Mouse (Mus musculus) layer of hippocampus, postnatal 25 days (tissue): Measurements from ENCODE around the gene Wnt5b. TPM values are rescaled to one million over a fixed set of nuclear protein-coding genes. Genes with fewer than 3 reads are reported as not detected.

Experiments
- DNase-seq, 2 experiments: peaks; one replicate each; pipeline ENCODE4 v3.0.0; 2022; ENCODE audit warnings: mixed read lengths in 2 of 2, low spot score in 1 of 2; ENCODE audit errors: extremely low spot score in 1 of 2
- total RNA-seq, 2 experiments: library from RNA; stranded (reverse); gene quantifications; 2 replicates each; pipeline ENCODE4 v1.2.3; 2021

Wnt5b gene
- 1 to 10 TPM; 1.9 to 2.0 TPM for total RNA-seq

DNA sequence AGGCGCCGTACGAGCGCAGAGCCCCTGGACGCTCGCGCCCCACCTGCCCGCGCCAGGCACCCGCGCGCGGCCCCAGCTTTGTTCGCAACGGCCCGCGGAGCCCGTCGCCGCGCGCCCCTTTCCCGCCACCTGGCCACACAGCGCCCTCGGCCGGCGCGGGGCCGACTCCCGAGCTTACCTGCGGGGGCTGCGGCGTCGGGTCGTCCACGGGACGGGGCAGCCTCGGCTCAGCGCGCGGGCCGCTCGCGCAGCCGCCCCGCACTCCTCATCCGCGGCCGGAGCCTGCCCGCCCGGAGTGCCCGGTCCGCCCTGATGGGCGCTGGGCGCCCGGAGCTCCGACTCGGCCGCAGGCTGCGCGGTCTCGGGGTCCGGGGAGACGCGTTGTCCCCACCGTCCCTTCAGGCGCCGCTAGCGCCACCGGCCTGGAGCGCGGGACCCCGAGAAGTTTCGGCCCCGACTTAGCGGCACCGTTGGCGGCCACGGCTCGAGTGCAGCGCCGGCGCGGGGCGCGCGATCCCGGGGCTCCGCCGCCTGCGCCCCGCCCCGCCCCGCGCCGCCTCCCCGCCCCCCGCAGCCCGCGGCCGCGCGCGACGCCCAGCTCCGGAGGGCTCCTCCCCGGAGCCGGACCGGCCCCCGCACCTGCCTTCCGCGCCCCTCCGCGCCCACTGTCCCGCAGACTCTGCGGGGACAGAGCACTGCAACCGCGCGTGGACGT lies at the start of gene Wnt5b:
Gene Wnt5b (minus strand): TSS at position 545 of the 715 bp plus-strand sequence.
- DNase-seq, result no peak

DNA sequence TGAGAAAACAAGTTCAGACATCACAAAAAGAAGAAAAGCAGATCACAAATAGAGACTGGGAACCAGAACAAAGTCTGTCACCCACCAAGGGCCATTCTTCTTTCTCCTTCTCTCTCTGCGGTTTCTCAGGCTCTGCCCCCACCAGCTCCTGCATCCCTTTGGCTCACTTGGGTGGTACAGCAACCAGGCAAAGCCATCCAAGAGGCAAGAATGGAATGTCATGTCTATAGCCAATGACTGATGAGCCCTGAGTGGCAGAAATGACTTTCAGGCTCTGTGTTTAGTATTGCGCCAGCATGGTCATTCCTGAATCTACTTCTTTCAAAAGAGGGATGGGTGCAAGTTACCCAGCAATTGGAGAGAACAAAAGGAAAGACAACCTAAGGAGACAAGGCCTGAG lies 46.7 kb upstream of the Wnt5b start:
- no peak for DNase-seq

GRCm38 (mm10) chr6:119587897-119588296 lies 43.8 kb upstream of the Wnt5b start:
- DNase-seq, result no peak

- no peak for DNase-seq
Observed at GRCm38 (mm10) chr6:119587454-119587853, 43.3 kb upstream of the Wnt5b start.

DNA sequence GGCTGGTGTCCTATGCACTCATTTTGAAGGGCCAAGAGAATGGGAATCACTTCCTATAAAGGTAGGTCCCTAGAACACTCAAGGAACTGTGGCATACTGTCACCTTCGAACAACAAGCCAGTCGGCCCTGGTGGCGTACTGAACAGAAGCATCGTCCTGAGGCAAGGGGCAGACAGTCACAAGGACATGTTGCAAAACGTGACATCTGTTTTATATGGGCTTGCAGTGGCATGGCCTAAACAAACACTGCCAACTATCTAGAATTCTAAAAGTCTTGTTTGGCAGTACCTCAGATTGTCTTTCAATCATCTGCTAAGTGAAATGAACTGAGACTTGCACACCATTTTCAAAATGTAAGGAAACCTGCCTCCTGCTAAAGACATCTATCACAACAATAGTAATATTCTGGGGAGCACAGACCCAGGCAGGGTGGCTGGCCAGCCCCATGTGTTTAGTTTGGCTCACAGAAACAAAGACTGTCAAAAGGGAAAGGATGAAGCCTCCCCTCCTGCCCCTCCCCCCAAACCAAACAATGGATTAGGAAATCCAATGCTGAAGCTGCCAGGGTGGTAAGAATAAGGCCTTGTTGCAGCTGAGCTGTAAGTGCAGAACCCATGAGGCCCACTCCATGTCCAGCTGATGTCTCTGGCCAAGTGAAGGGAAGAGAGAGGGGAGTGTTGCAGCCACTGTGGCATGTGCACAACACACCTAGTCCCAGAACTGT lies 41.7 kb upstream of the Wnt5b start:
- no peak for DNase-seq

DNA sequence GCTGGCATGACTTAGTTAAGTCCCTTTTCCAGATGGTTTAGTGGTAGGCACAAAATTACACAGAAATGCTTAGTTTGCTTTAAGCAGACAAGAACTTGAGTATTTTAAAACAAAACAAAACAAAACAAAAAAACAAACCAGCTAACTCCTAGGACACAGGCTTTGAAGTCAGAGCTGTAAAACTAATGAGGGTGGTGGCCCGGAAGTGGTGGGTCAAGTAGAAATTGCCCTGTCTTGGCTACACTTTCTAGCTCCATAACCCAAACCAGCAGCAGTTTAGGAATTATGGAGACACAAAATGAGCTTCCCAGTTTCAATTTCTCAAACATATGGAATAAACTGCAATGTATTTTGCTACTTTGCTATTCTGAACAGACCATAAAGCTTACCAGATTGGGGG lies 39.9 kb upstream of the Wnt5b start:
- no peak for DNase-seq

GRCm38 (mm10) chr6:119583165-119583564 lies 39.0 kb upstream of the Wnt5b start:
- DNase-seq, result no peak

DNA sequence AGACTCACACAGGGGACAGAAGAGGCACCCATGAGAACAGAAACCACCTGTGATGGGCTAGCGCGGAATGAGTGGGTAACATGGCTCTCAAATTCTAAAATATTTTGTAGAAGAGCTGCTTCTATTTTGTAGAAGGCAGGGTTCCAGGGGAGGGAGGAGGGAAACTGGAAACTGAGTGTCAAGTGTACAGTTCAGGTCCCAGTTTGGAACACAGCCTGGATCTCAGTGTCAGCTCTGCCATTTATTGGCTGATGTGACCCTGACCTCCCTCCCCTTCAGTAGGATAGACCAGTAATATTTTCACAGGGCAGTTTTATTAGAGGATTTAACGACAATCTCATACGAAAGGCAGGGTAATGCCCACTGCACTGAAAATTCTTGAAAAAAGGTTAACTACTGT lies 32.6 kb upstream of the Wnt5b start:
- no peak for DNase-seq

GRCm38 (mm10) chr6:119575331-119575730 lies 31.2 kb upstream of the Wnt5b start:
- no peak for DNase-seq

GRCm38 (mm10) chr6:119572296-119572695 lies 28.1 kb upstream of the Wnt5b start:
- no peak for DNase-seq

- no peak for DNase-seq
Observed at GRCm38 (mm10) chr6:119570797-119571196, 26.6 kb upstream of the Wnt5b start.

DNA sequence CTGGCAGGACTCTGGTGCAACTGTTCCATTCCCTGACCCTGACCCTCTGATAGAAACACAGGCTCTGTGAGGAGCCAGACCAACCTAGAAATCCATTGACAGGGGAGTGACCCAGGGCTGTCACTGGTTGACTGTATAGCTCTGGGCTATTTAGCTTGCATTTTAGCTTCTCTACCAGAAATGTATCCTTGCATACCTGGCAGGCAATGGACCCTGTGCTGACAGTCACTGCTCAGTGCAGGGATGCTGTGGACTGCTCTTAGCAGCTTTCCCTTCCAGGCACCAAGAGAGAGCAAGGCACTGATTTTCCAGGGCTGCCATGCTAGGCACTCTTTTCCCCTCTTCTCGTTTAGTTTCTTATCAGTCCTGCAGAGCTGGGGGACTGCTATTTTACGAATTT lies 24.2 kb upstream of the Wnt5b start:
- no peak for DNase-seq

GRCm38 (mm10) chr6:119565451-119566379 lies 21.6 kb upstream of the Wnt5b start:
- DNase-seq, result no peak

DNA sequence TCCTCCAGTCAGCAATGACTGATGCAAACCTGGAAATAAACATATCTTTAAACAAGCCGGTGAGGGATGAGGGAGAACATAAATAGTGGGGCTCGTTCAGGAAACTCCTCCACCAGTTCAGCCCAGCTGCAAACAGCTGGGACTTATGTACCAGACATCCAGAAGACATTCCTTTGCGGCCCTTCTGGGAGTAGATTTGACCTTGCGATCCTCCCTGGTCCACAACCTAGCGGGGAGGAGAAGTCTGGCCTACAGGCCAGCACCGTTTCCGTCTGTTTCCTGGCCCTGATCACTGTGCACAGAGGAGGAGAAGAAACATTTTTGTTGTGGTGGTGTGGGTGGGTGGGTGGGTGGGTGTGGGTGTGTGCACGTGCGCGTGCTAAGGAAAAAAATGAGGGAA lies 18.4 kb upstream of the Wnt5b start:
- no peak for DNase-seq

DNA sequence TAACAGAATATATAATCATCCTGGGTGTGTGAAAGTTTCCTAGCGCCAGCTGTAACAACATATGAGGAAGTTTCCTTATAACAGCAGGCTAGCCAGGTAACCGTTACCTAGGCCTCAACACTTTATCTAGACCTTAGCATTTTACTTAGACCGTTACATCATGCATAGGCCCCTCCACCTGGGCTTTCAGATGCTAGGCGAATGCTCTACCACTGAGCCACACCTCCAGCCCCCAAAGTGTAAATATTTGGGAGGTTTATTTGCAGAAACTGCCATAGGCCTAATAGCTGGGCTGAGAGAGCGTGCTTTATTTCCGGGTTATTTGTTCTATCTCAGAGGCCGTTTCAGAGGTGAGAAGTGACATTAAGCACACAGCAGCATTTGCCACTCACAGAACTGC lies 14.7 kb upstream of the Wnt5b start:
- no peak for DNase-seq

GRCm38 (mm10) chr6:119554439-119554838 lies 10.3 kb upstream of the Wnt5b start:
- DNase-seq, result no peak

DNA sequence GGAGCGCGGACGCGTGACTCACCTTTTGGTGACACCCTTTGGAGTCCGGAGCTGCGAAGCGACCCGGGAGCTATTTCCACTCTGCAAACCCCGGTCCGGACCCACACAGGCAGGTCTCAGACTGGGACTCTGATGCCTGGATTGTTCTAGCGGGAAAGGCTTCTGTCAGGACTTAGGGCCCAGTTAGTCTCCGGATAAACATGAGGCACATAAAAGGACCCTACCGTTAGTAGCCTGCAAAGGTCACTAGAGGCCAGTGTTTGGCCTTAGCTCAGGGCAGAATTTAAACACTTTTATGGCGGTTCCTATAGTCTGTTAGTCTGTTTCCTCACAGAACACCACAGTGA lies 344 bp upstream of the Wnt5b start:
- no peak for DNase-seq

GRCm38 (mm10) chr6:119543456-119543802 lies 718 bp downstream of the Wnt5b start:
- no peak for DNase-seq

- DNase-seq, result no peak
Observed at GRCm38 (mm10) chr6:119535867-119536266, 8.3 kb downstream of the Wnt5b start.

- DNase-seq, result no peak
Observed at GRCm38 (mm10) chr6:119533170-119533709, 10.9 kb downstream of the Wnt5b start.

GRCm38 (mm10) chr6:119529659-119530058 lies 14.5 kb downstream of the Wnt5b start:
- DNase-seq, result no peak
